Mouse (Mus musculus) embryonic facial prominence, embryonic 14.5 days (tissue): ENCODE measurements around the gene Hacd3. TPM values are rescaled to one million over a fixed set of nuclear protein-coding genes. Genes with fewer than 3 reads are reported as not detected.

Experiments
- ATAC-seq: fragments of 200-750 bp; cut with Nextera tagmentation; 2 replicates; pipeline ENCODE4 v1.8.0; 2017; ENCODE audit warnings: low read depth, moderate number of reproducible peaks, moderate TSS enrichment
- DNase-seq: peaks from one replicate; pipeline ENCODE4 v3.0.0-alpha.2; 2015; ENCODE audit warnings: low spot score
- H3K27ac ChIP-seq: fragments of 300-500 bp; sonication (generic); replicated peaks from 2 replicates; pipeline ENCODE4 v1.5.1; 2014; ENCODE audit warnings: low read depth, mild to moderate bottlenecking, low read length, moderate library complexity
- H3K27me3 ChIP-seq: fragments of 300-500 bp; sonication (generic); replicated peaks from 2 replicates; pipeline ENCODE4 v1.6.1; 2014; ENCODE audit warnings: low read length; ENCODE audit not compliant: control insufficient read depth, insufficient read depth
- H3K36me3 ChIP-seq: fragments of 300-500 bp; sonication (generic); 2 replicates; pipeline ENCODE4 v1.6.1; 2014; ENCODE audit warnings: low read length, mixed read lengths; ENCODE audit not compliant: control insufficient read depth, insufficient read depth
- H3K4me1 ChIP-seq: fragments of 300-500 bp; sonication (generic); 2 replicates; pipeline ENCODE4 v1.6.1; 2014; ENCODE audit warnings: antibody characterized with exemption, low read length; ENCODE audit not compliant: control insufficient read depth, insufficient read depth
- H3K4me2 ChIP-seq: fragments of 300-500 bp; sonication (generic); 2 replicates; pipeline ENCODE4 v1.6.1; 2014; ENCODE audit warnings: low read depth, mild to moderate bottlenecking, low read length, moderate library complexity, mixed read lengths
- H3K4me3 ChIP-seq: fragments of 300-500 bp; sonication (generic); 2 replicates; pipeline ENCODE4 v1.5.1; 2014; ENCODE audit warnings: low read depth, mild to moderate bottlenecking, low read length
- H3K9ac ChIP-seq: fragments of 300-500 bp; sonication (generic); 2 replicates; pipeline ENCODE4 v1.6.1; 2014; ENCODE audit warnings: low read depth, mild to moderate bottlenecking, low read length, moderate library complexity, mixed read lengths
- H3K9me3 ChIP-seq: fragments of 300-500 bp; sonication (generic); 2 replicates; pipeline ENCODE4 v1.6.1; 2016; ENCODE audit warnings: low read length; ENCODE audit not compliant: control insufficient read depth
- WGBS: fragments of 180-500 bp; shearing (Covaris S2); extraction: QIAGEN DNeasy Blood & Tissue Kit; methylation state at CpG from one replicate; pipeline ENCODE4 v1.1.7; 2014; 5-methylcytosine and 5-hydroxymethylcytosine counted together
- polyA plus RNA-seq: library from polyadenylated mRNA; unstranded; fragments of >200 nt; fragmentation: Nextera tagmentation; extraction: Ambion mirVana; gene quantifications from 2 replicates; pipeline ENCODE4 v1.2.1, GENCODE M21; 2014

Gene Hacd3
- polyA plus RNA-seq, 1 experiment from 2014 or later, result 37.9 TPM

- WGBS, result 74% methylated on average over 1 of the region's 1 CpGs
- Histone ChIP-seq H3K27ac (no peak overlapping the region), H3K4me1 (no peaks in the 10 kb centered on the region), H3K4me3 (no peak overlapping the region), H3K4me2 (no peak overlapping the region), H3K27me3 (no peaks in the 10 kb centered on the region), H3K9me3 (no peaks in the 10 kb centered on the region), H3K36me3 (peaks cover 98% of the 10 kb centered on the region), H3K9ac (no peak overlapping the region)
- DNase-seq (no peak), ATAC-seq (no peak)
Observed at GRCm38 (mm10) chr9:64981904-64982303, 39.6 kb downstream of the Hacd3 start.

DNA sequence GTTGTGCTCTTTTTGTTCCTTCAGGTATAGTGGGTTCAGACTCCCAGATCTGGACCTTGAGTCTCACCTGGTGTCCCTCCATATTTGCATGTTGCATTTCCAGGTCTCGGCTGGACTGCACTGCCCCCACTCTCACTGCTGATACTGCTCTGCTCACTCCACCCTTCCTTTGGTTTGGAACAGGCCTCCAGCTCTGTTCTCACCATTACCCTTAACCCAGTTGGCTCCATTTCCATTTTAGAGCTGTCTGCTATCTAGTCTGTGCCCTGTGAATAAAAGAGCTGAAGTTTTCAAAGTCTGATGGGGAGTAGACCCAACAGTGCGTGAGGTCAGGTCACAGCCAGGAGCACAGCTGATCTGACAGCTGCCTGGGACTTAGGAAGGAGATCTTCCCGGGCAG is 40.9 kb downstream of the Hacd3 start:
- 82% methylated on average over 3 of the region's 3 CpGs for WGBS
- H3K4me1 ChIP-seq, result no peaks in the 10 kb centered on the region
- DNase-seq (peak; percentile 4), ATAC-seq (no peak)
- H3K27me3 ChIP-seq, result no peaks in the 10 kb centered on the region
- H3K4me3 ChIP-seq, result no peak overlapping the region
- H3K9ac ChIP-seq, result no peak overlapping the region; the same call in 1 of the 2 replicates
- H3K27ac ChIP-seq, result no peak overlapping the region
- peaks cover 98% of the 10 kb centered on the region for H3K36me3 ChIP-seq
- no peak overlapping the region for H3K4me2 ChIP-seq
- no peaks in the 10 kb centered on the region for H3K9me3 ChIP-seq

GRCm38 (mm10) chr9:64960978-64961320 is 60.5 kb downstream of the Hacd3 start:
- Histone ChIP-seq H3K27ac (peak overlapping the region; percentile 81), H3K36me3 (peaks cover 37% of the 10 kb centered on the region), H3K4me3 (peak overlapping the region; percentile 71), H3K4me1 (peaks cover 8% of the 10 kb centered on the region), H3K27me3 (no peaks in the 10 kb centered on the region), H3K9ac (peak overlapping the region; percentile 89), H3K9me3 (no peaks in the 10 kb centered on the region), H3K4me2 (peak overlapping the region; percentile 69)
- 0% methylated on average over 9 of the region's 17 CpGs for WGBS
- peak; percentile 84 for ATAC-seq
- peak; percentile 80 for DNase-seq

GRCm38 (mm10) chr9:64960117-64960977 is 61.1 kb downstream of the Hacd3 start, which contains the start of gene Ints14:
Gene Ints14, plus strand, starts transcription at chr9:64960905.
- Histone ChIP-seq H3K9me3 (no peaks in the 10 kb centered on the region), H3K9ac (peak within 1 kb of the TSS; percentile 89), H3K4me1 (peaks cover 8% of the 10 kb centered on the region), H3K27me3 (no peaks in the 10 kb centered on the region), H3K4me3 (peak within 1 kb of the TSS; percentile 71), H3K36me3 (peaks cover 31% of the 10 kb centered on the region), H3K4me2 (peak within 1 kb of the TSS; percentile 69), H3K27ac (peak within 1 kb of the TSS; percentile 81)
- WGBS, result 3% methylated on average over 24 of the region's 29 CpGs
- DNase-seq, result peak; percentile 96
- peak; percentile 98 for ATAC-seq

DNA sequence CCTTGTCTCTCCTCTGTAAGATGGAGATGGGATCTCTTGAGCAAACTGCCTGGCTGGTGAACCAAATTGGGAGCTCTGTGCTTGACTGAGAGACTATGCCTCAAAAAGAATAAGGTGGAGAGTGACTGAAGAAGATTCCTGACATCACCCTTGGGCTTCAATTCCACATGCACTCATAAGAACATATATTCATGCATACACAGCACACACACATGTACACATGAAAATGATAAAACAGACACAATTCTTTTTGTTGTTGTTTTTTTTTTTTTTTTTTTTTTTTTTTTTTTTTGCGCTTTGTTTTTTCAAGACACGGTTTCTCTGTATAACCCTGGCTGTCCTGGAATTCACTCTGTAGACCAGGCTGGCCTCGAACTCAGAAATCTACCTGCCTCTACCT is 64.2 kb downstream of the Hacd3 start:
- no peaks in the 10 kb centered on the region for H3K27me3 ChIP-seq
- H3K27ac ChIP-seq, result no peak overlapping the region
- H3K9me3 ChIP-seq, result no peaks in the 10 kb centered on the region
- no peak overlapping the region for H3K4me3 ChIP-seq
- no peak for ATAC-seq
- DNase-seq, result no peak
- peaks cover 8% of the 10 kb centered on the region for H3K4me1 ChIP-seq
- 91% methylated on average over 3 of the region's 3 CpGs for WGBS
- H3K4me2 ChIP-seq, result no peak overlapping the region
- H3K9ac ChIP-seq, result no peak overlapping the region
- peaks cover 1% of the 10 kb centered on the region; the same call in 1 of the 2 replicates for H3K36me3 ChIP-seq

DNA sequence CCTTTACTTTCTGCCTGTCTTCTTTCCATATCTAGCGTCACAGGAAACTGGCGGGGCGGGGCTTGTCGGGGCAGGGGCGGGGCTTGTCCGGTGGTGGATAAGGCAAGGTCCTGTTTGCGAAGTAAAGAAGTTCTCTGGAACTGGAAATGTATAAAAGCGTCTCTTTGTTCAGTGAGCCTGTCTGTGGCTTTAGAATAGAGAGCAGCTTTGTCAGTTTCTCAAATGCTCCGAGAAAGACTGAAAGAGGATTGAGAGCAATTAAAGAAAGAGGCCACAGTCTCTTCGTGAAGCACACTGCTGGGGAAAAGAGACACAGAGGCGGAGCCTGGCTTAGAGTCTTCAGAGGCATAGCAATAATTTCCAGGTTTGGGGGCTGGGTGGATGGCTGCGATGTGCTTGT is 65.2 kb downstream of the Hacd3 start:
- Histone ChIP-seq H3K4me1 (peaks cover under 1% of the 10 kb centered on the region; the same call in 1 of the 2 replicates), H3K27ac (peak overlapping the region; percentile 52; the same call in 1 of the 2 replicates), H3K4me3 (no peak overlapping the region), H3K36me3 (no peaks in the 10 kb centered on the region), H3K27me3 (peaks cover 3% of the 10 kb centered on the region; the same call in 1 of the 2 replicates), H3K9ac (no peak overlapping the region), H3K4me2 (peak overlapping the region; percentile 41), H3K9me3 (no peaks in the 10 kb centered on the region)
- ATAC-seq (no peak), DNase-seq (peak; percentile 35)
- 22% methylated on average over 12 of the region's 12 CpGs for WGBS

DNA sequence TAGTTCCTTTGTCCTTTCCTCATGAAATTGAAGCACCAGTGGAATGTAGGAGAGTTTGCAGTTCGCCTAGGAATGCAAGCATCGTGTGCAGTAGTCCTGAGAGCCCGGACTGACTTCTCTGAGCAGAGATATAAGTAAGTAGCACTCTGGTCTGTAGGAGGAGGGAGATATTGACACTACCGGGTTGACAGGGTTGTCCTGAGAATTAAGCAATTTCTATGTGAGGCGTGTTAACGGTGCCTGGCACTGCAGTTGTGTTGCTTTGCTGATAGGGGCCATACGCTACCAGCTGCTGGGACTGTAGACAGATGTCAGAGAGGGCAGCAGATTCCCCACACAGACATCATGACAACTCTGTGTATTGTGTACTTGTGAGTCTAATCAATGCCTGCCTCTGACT is 68.3 kb downstream of the Hacd3 start:
- Histone ChIP-seq H3K36me3 (no peaks in the 10 kb centered on the region), H3K4me3 (no peak overlapping the region), H3K4me2 (no peak overlapping the region), H3K9me3 (no peaks in the 10 kb centered on the region), H3K4me1 (no peaks in the 10 kb centered on the region), H3K9ac (no peak overlapping the region), H3K27me3 (peaks cover 3% of the 10 kb centered on the region; the same call in 1 of the 2 replicates), H3K27ac (no peak overlapping the region)
- no peak for ATAC-seq
- 63% methylated on average over 7 of the region's 7 CpGs for WGBS
- no peak for DNase-seq

DNA sequence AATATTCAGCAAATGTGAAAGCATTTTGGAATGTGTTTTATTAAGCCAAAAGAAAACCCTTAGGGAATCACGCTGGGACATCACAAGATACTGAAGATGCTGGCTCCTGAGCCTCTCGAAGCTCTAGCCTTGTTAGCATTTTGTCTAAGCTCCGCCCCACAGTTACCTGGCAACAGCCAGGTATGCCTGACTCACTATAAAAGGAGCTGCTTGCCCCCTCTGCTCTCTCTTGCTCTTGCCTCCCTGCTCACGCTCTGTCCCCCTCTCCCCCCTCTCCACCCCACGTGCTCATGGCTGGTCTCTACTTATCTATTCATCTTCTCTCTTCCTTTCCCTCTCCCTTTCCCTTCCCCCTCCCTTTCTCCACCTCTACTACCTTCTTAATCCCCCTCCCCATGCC is 69.4 kb downstream of the Hacd3 start:
- Histone ChIP-seq H3K9ac (no peak overlapping the region), H3K27me3 (peaks cover 3% of the 10 kb centered on the region; the same call in 1 of the 2 replicates)
- WGBS, result 11% methylated on average over 5 of the region's 5 CpGs

More for the DNA sequence above, 69.4 kb downstream of the Hacd3 start:
- Histone ChIP-seq H3K9me3 (no peaks in the 10 kb centered on the region), H3K36me3 (no peaks in the 10 kb centered on the region), H3K27ac (no peak overlapping the region), H3K4me3 (no peak overlapping the region), H3K4me2 (no peak overlapping the region), H3K4me1 (no peaks in the 10 kb centered on the region)
- ATAC-seq (no peak), DNase-seq (peak; percentile 17)
